Mouse (Mus musculus) cortical plate, adult 2 months (tissue): ENCODE results near the gene Mdc1.

Source experiments
- CTCF ChIP-seq: fragments of 200-500 bp; IDR thresholded peaks from 2 replicates; pipeline ENCODE4 v1.5.1; 2011; ENCODE audit warnings: mild to moderate bottlenecking, control low read depth, low read length; ENCODE audit not compliant: insufficient read depth; ENCODE audit errors: extremely low read depth
- POLR2A ChIP-seq: fragments of 200-500 bp; IDR thresholded peaks from 2 replicates; pipeline ENCODE4 v1.6.1; 2011; ENCODE audit warnings: mild to moderate bottlenecking, low read length, control low read depth; ENCODE audit not compliant: insufficient read depth; ENCODE audit errors: extremely low read depth

DNA sequence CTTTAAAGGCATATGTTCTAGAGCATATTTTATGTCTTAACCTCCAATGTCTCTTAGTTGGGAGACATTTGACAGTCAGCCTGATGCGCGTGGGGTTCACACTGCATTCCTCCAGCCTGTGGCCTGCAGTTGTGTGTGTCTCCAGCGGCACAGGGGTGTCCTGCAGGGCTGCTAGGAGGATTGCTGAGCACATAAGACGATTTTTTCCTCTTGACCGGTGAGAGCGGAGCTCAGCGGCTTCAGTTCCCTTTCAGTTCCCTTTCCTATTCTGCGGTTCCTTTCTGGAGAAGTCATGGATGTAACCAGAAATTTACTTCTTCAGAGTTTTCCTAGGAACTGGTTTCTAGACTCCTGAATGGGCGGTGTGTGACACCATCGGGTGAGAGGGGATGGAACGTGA is 31.9 kb upstream of the Mdc1 start:
- TF ChIP-seq CTCF (no peak), POLR2A (no peak)
